Mouse (Mus musculus) heart, adult 2 months (tissue): ENCODE data around the gene Pank1. TPM values are rescaled to one million over a fixed set of nuclear protein-coding genes. Genes with fewer than 3 reads are reported as not detected.

Experiments used
- DNase-seq, 2 experiments: peaks; one replicate each; pipeline ENCODE4 v3.0.0; 2021
- H3K27ac ChIP-seq: fragments of 200-600 bp; 2 replicates; pipeline ENCODE4 v1.8.1; 2022
- H3K27me3 ChIP-seq: fragments of 200-500 bp; 2 replicates; pipeline ENCODE4 v1.6.1; 2012; ENCODE audit warnings: mild to moderate bottlenecking, low read length, inconsistent platforms, mixed read lengths; ENCODE audit not compliant: control insufficient read depth, insufficient read depth
- H3K36me3 ChIP-seq: fragments of 200-500 bp; 2 replicates; pipeline ENCODE4 v1.6.1; 2012; ENCODE audit warnings: low read length, inconsistent platforms; ENCODE audit not compliant: control insufficient read depth, insufficient read depth
- H3K4me1 ChIP-seq: fragments of 200-500 bp; 2 replicates; pipeline ENCODE4 v1.6.1; 2011; ENCODE audit warnings: low read length; ENCODE audit not compliant: control insufficient read depth, insufficient read depth
- H3K4me3 ChIP-seq: fragments of 200-600 bp; 2 replicates; pipeline ENCODE4 v1.8.1; 2022
- H3K79me2 ChIP-seq: fragments of 200-500 bp; replicated peaks from 2 replicates; pipeline ENCODE4 v1.6.1; 2012; ENCODE audit warnings: mild to moderate bottlenecking, inconsistent platforms, low read length, moderate library complexity, mixed read lengths; ENCODE audit not compliant: control insufficient read depth, insufficient read depth
- H3K9ac ChIP-seq: fragments of 200-500 bp; 2 replicates; pipeline ENCODE4 v1.6.1; 2012; ENCODE audit warnings: low read depth, mild to moderate bottlenecking, control low read depth, inconsistent platforms, low read length, mixed read lengths
- CTCF ChIP-seq: fragments of 200-600 bp; IDR thresholded peaks from 2 replicates; pipeline ENCODE4 v1.8.1; 2022; ENCODE audit warnings: antibody characterized with exemption, mild to moderate bottlenecking, moderate library complexity
- EP300 ChIP-seq: fragments of 200-500 bp; IDR thresholded peaks from 2 replicates; pipeline ENCODE4 v1.6.1; 2011; ENCODE audit warnings: low read depth, low read length, control low read depth; ENCODE audit not compliant: insufficient read depth
- POLR2A ChIP-seq: fragments of 200-500 bp; IDR thresholded peaks from 2 replicates; pipeline ENCODE4 v1.6.1; 2011; ENCODE audit warnings: mild to moderate bottlenecking, low read depth, low read length, control low read depth; ENCODE audit not compliant: insufficient read depth
- WGBS: fragments of 180-500 bp; shearing (Covaris S2); methylation state at CpG from one replicate; pipeline ENCODE4 v1.1.7; 2018; 5-methylcytosine and 5-hydroxymethylcytosine counted together
- intact Hi-C: fragments of 180-260 bp; cut with DNase I; formaldehyde crosslinking; loops from one replicate; pipeline ENCODE4 v1.15.1; 2025
- polyA plus RNA-seq: library from polyadenylated mRNA; depleted of rRNA; stranded (reverse); fragments of >200 nt; gene quantifications from 2 replicates; pipeline ENCODE4 v1.2.3, GENCODE M21; 2012
- total RNA-seq, 2 experiments: library from RNA; stranded (reverse); gene quantifications; 2 replicates each; pipeline ENCODE4 v1.2.3; 2021

Pank1 gene
- total and polyA plus RNA-seq, 3 experiments = 6.5 to 48.3 (median 38.1) TPM

GRCm38 (mm10) chr19:34886324-34886723, 7.1 kb upstream of the Pank1 start:
- H3K4me3 ChIP-seq = no peak overlapping the region
- TF ChIP-seq EP300 = no peak
- no peak for TF ChIP-seq CTCF
- TF ChIP-seq POLR2A = no peak
- H3K79me2 ChIP-seq = no peaks in the 10 kb centered on the region
- no peaks in the 10 kb centered on the region for H3K27me3 ChIP-seq
- H3K4me1 ChIP-seq = peaks cover 2% of the 10 kb centered on the region; the same call in 1 of the 2 replicates
- no peak overlapping the region for H3K27ac ChIP-seq
- intact Hi-C loops = no loop called here
- H3K36me3 ChIP-seq = no peaks in the 10 kb centered on the region
- DNase-seq = no peak
- 86% methylated on average over 4 of the region's 4 CpGs for WGBS
- no peak overlapping the region for H3K9ac ChIP-seq

DNA sequence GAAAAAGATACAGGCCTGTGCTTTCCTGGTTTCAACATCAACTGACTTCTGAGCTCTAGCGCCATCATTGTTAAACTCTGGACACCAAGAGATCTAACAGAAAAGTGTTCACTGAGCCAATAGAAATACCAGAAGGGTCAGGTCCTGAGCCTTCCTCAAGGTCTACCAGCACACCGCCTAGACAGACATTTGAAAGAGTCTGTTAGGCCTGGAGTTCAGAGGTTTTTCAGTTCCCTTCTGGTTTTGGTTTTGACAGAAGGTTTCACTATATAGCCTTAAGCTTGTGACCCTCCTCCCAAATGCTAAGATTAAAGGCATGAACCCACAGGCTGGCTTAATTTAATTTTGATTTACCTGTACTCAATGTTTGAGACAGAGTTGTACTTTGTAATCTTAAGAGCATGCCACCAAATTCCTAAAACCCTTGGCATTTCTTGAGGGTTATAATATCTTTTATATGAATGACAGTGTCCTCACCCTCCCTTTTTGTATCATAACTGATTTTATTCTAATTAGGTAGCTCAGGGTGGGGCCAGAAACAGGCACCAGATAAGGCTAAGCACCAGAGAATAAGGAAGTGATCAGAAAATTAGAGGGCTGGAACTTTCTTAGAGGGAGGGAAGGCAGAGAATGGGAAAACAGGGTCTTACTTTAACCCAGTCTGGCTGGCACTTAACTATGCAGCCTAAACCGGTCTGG, 4.4 kb upstream of the Pank1 start:
- H3K36me3 ChIP-seq = no peaks in the 10 kb centered on the region; the same call in 1 of the 2 replicates
- intact Hi-C loops = no loop called here
- no peak overlapping the region for H3K4me3 ChIP-seq
- H3K27me3 ChIP-seq = no peaks in the 10 kb centered on the region
- DNase-seq = no peak
- 84% methylated on average over 3 of the region's 3 CpGs for WGBS
- TF ChIP-seq POLR2A (no peak), EP300 (no peak), CTCF (no peak)
- no peaks in the 10 kb centered on the region for H3K79me2 ChIP-seq
- H3K4me1 ChIP-seq = peaks cover 2% of the 10 kb centered on the region
- no peak overlapping the region for H3K9ac ChIP-seq
- H3K27ac ChIP-seq = no peak overlapping the region

DNA sequence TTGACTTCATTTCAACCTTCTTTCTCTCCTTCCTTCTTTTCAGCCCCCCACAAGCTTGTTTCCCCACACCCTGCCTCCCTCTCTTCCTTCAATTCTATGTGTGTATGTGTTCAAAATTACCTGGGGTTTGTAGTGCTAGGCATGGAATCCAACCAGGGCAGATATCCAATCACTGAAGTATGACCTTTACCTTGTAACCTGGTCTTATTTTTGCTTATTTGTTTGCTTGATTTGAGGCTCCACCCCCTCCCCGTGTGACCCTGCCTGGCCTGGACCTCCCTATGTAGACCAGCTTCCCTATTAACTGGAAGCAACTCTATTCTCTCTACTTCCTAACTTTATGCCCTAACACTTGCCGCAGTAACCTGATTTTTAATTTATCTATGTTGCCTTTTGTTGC, 3.2 kb upstream of the Pank1 start:
- no peak for DNase-seq
- TF ChIP-seq POLR2A (no peak), EP300 (no peak), CTCF (no peak)
- Histone ChIP-seq H3K27ac (no peak overlapping the region), H3K79me2 (no peaks in the 10 kb centered on the region), H3K4me1 (peaks cover 2% of the 10 kb centered on the region), H3K27me3 (no peaks in the 10 kb centered on the region), H3K4me3 (no peak overlapping the region), H3K36me3 (no peaks in the 10 kb centered on the region; the same call in 1 of the 2 replicates), H3K9ac (no peak overlapping the region)
- intact Hi-C loops = no loop called here
- 76% methylated on average over 2 of the region's 2 CpGs for WGBS

DNA sequence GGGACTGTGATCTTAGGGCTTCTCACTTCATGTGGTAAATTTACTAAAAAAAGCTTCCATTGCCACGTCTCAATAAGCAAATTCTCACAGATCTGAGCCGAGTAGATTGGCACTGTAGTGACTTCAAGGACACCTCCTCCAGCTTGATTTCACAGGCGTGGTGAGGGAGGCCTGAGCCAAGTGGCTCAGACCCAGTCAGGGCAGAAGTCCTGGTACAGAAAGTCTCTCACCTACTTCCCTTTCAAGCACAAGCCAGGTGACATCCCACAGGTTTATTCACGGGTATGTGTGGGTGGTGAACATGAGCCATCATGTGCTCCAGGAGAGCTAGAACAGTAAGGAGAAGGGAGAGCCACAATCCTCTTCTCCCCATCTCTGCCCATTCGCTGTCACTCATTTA, 1.9 kb upstream of the Pank1 start:
- WGBS = 59% methylated on average over 5 of the region's 5 CpGs
- H3K4me3 ChIP-seq = no peak overlapping the region
- no peaks in the 10 kb centered on the region for H3K79me2 ChIP-seq
- TF ChIP-seq POLR2A (no peak), EP300 (0 out of 2 replicates have a peak, but pooled peaks have one; percentile 16)
- H3K4me1 ChIP-seq = peaks cover 2% of the 10 kb centered on the region
- intact Hi-C loops = no loop called here
- H3K27ac ChIP-seq = peak overlapping the region; percentile 16; the same call in 1 of the 2 replicates
- H3K9ac ChIP-seq = no peak overlapping the region
- H3K36me3 ChIP-seq = no peaks in the 10 kb centered on the region; the same call in 1 of the 2 replicates
- H3K27me3 ChIP-seq = no peaks in the 10 kb centered on the region
- peak in 1 of 2 experiments; percentile 38 for DNase-seq

DNA sequence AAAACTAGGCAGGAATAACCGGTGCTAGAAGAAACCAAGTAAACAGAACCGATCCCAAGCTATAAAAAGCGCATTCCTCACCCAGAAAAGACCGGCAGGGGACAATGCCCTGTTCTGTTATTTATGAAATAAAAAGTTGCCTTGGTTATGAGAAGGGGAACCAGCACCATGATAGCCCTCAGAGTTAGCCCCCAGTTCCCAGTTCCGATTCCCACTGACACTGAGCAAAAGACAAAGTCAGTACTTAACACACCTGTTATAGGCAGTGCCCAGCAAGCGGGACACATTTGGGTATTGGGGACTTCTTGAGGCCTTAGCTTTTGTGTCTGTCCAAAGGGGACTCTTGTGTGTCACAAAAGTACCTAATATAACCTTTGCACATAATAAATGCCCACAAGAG, 369 bp upstream of the Pank1 start:
- TF ChIP-seq CTCF (no peak), POLR2A (no peak), EP300 (no peak)
- H3K27me3 ChIP-seq = no peaks in the 10 kb centered on the region
- no peaks in the 10 kb centered on the region; the same call in 1 of the 2 replicates for H3K36me3 ChIP-seq
- H3K4me1 ChIP-seq = peaks cover 2% of the 10 kb centered on the region
- H3K4me3 ChIP-seq = peak overlapping the region; percentile 94
- H3K79me2 ChIP-seq = no peaks in the 10 kb centered on the region; the same call in 1 of the 2 replicates
- 23% methylated on average over 6 of the region's 6 CpGs for WGBS
- intact Hi-C loops = loop anchor here (2.0 to 5.0 kb wide), 2 partner anchors 41 to 212 kb away; no protein-coding TSS in a partner anchor
- H3K9ac ChIP-seq = peak overlapping the region; percentile 96
- peak in 1 of 2 experiments; percentile 23 for DNase-seq
- peak overlapping the region; percentile 75 for H3K27ac ChIP-seq

GRCm38 (mm10) chr19:34877898-34878602, 1.2 kb downstream of the Pank1 start:
- no peaks in the 10 kb centered on the region; the same call in 1 of the 2 replicates for H3K36me3 ChIP-seq
- peaks cover 2% of the 10 kb centered on the region for H3K4me1 ChIP-seq
- intact Hi-C loops = loop anchor here (1.0 to 5.0 kb wide), 3 partner anchors 43 to 211 kb away; no protein-coding TSS in a partner anchor
- peak; percentile 84 to 90 for DNase-seq
- H3K9ac ChIP-seq = peak overlapping the region; percentile 96
- 0% methylated on average over 45 of the region's 45 CpGs for WGBS
- H3K27ac ChIP-seq = peak overlapping the region; percentile 75
- peak; percentile 67 for TF ChIP-seq POLR2A
- TF ChIP-seq EP300 = 0 out of 2 replicates have a peak, but pooled peaks have one; percentile 27
- TF ChIP-seq CTCF = peak; percentile 56
- H3K79me2 ChIP-seq = no peaks in the 10 kb centered on the region; the same call in 1 of the 2 replicates
- no peaks in the 10 kb centered on the region for H3K27me3 ChIP-seq
- H3K4me3 ChIP-seq = peak overlapping the region; percentile 94
